Mouse (Mus musculus) embryonic fibroblast, embryonic 13.5 days (primary cell): ENCODE data around the gene C1qtnf9. TPM values are rescaled to one million over a fixed set of nuclear protein-coding genes. Genes with fewer than 3 reads are reported as not detected.

ENCODE experiments used
- H3K27ac ChIP-seq: 2 replicates; pipeline ENCODE4 v1.5.1; 2012; ENCODE audit warnings: low read length, control low read depth, inconsistent platforms; ENCODE audit not compliant: insufficient read depth
- H3K4me1 ChIP-seq: 2 replicates; pipeline ENCODE4 v1.6.1; 2011; ENCODE audit warnings: low read length; ENCODE audit not compliant: control insufficient read depth, insufficient read depth
- H3K4me3 ChIP-seq: 2 replicates; pipeline ENCODE4 v1.5.1; 2011; ENCODE audit warnings: mild to moderate bottlenecking, control low read depth, low read length; ENCODE audit not compliant: insufficient read depth
- CTCF ChIP-seq: IDR thresholded peaks from 2 replicates; pipeline ENCODE4 v1.5.1; 2011; ENCODE audit warnings: mild to moderate bottlenecking, control low read depth, low read length, moderate library complexity, borderline replicate concordance; ENCODE audit not compliant: insufficient read depth
- POLR2A ChIP-seq: IDR thresholded peaks from 2 replicates; pipeline ENCODE4 v1.6.1; 2011; ENCODE audit warnings: low read depth, mild to moderate bottlenecking, control low read depth, low read length, moderate library complexity
- polyA plus RNA-seq: library from polyadenylated mRNA; stranded (reverse); fragments of >200 nt; gene quantifications from 2 replicates; pipeline ENCODE4 v1.2.4, GENCODE M21; 2011; ENCODE audit warnings: low read depth; ENCODE audit not compliant: missing spikeins, insufficient read length

Gene C1qtnf9
- polyA plus RNA-seq, 1 experiment: not detected

DNA sequence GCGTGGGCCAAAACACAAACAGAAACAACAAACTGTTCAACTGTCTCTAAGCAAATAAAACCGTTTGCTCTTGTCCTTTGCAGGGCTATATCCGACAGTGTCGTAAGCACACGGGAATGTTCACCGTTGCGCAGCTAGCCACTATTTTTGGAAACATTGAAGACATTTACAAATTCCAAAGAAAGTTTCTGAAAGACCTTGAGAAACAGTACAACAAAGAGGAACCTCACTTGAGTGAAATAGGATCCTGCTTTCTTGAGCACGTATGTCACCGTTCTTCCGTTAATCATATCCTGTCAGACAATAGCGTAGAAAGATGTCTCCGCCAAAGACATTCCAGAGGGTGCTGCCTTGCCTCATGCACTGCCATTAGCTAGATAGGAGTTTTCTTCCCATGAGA is 18.1 kb upstream of the C1qtnf9 start:
- TF ChIP-seq POLR2A (no peak), CTCF (no peak)
- H3K4me3 ChIP-seq: no peak overlapping the region
- no peaks in the 10 kb centered on the region for H3K4me1 ChIP-seq
- H3K27ac ChIP-seq: no peak overlapping the region

GRCm38 (mm10) chr14:60751581-60751980 is 16.4 kb upstream of the C1qtnf9 start:
- Histone ChIP-seq H3K27ac (no peak overlapping the region), H3K4me1 (no peaks in the 10 kb centered on the region), H3K4me3 (no peak overlapping the region)
- TF ChIP-seq POLR2A: no peak
- no peak for TF ChIP-seq CTCF

DNA sequence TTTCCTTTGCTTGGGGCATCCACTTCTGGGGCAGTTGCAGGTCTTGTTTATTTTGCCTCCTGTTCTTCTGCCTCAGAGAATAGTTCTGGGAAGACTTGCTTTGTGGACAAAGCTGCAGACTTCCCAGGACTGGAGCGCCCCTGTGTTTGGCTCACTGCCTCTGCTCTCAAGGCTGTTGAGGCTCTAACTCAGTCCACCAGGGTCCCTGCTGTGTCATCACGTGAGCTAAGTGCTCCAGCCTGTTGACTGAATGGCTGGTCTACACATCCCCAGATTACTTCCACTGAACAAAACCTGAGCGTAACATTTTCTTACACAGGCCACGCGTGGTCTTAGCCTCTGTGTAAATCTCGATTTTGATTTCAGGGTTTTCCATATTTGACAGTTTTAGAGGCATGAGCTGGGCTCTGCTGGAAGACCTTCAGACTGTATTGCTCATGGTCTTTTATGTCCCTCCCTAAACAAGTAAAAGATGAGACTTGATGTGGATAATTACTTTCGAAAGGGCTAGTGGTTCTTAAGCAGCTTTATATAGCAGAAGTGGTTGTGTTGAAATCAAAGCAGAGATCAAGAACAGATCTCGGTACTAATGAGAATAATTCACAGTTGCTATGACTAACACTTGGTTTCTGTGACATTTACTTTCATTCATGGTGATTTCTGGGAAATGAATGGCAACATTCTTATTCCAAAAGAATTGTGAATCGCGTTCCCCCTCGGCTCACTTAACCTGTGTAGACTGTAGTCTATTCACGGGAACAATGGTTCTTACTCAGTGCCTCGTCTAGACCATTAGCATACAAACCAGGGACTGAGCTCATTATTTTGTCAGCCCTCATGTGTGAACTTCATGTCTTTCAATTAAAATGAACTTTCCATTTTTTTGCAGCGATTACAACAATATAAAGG is 14.8 kb upstream of the C1qtnf9 start:
- no peak overlapping the region for H3K4me3 ChIP-seq
- H3K4me1 ChIP-seq: no peaks in the 10 kb centered on the region
- H3K27ac ChIP-seq: no peak overlapping the region
- TF ChIP-seq CTCF: no peak
- no peak for TF ChIP-seq POLR2A

GRCm38 (mm10) chr14:60753801-60754126 is 14.2 kb upstream of the C1qtnf9 start:
- no peak overlapping the region for H3K4me3 ChIP-seq
- TF ChIP-seq CTCF: no peak
- no peak for TF ChIP-seq POLR2A
- H3K27ac ChIP-seq: no peak overlapping the region
- no peaks in the 10 kb centered on the region for H3K4me1 ChIP-seq

DNA sequence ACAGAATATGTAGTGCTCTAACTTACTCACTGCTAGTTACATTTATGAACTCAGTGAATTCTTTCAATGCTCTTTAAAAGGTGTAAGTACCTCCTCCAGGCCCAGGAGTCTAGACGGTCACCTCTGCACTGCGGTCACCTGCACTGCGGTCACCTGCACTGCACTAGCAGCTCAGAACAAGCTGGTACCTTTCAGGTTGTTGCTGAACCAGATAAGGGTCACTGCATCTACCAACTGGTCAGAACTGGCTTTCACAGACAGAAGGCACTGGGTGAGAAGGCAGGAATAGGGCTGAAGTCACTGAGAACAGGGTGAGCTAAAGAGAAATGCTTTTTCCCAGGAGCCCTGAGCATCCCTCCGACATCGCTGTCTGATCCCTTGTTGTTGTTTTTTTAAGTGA is 13.3 kb upstream of the C1qtnf9 start:
- no peak overlapping the region for H3K27ac ChIP-seq
- no peak overlapping the region for H3K4me3 ChIP-seq
- no peaks in the 10 kb centered on the region for H3K4me1 ChIP-seq
- TF ChIP-seq POLR2A (no peak), CTCF (no peak)

GRCm38 (mm10) chr14:60756271-60756670 is 11.7 kb upstream of the C1qtnf9 start:
- TF ChIP-seq POLR2A: no peak
- no peak for TF ChIP-seq CTCF
- Histone ChIP-seq H3K4me1 (no peaks in the 10 kb centered on the region), H3K27ac (no peak overlapping the region), H3K4me3 (no peak overlapping the region)

- Histone ChIP-seq H3K4me3 (no peak overlapping the region), H3K4me1 (no peaks in the 10 kb centered on the region), H3K27ac (no peak overlapping the region)
- no peak for TF ChIP-seq POLR2A
- no peak for TF ChIP-seq CTCF
Observed at GRCm38 (mm10) chr14:60757265-60757664, 10.7 kb upstream of the C1qtnf9 start.

DNA sequence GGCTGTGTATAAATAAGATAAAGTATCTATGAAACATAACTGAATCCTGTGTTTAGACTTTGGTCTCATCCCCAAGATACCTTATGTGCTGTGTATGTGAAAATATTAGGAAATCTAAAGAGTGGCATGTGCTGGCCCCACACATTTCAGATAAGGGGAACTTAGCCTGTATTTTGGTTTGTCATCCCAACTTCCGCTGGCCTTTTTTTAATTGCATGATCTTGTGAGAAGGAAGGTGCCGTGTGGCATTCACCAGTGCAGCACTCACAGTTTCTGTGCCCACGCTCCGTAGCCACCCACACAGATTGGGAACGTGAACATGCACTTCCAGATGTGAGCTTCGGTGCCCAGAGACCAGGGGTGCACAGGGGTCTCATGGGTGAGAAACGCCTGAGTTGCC is 10.2 kb upstream of the C1qtnf9 start:
- H3K4me1 ChIP-seq: no peaks in the 10 kb centered on the region
- TF ChIP-seq POLR2A (no peak), CTCF (no peak)
- no peak overlapping the region for H3K4me3 ChIP-seq
- H3K27ac ChIP-seq: no peak overlapping the region

- Histone ChIP-seq H3K4me1 (no peaks in the 10 kb centered on the region), H3K4me3 (no peak overlapping the region), H3K27ac (no peak overlapping the region)
- TF ChIP-seq POLR2A (no peak), CTCF (no peak)
Observed at GRCm38 (mm10) chr14:60759097-60759496, 8.8 kb upstream of the C1qtnf9 start.

DNA sequence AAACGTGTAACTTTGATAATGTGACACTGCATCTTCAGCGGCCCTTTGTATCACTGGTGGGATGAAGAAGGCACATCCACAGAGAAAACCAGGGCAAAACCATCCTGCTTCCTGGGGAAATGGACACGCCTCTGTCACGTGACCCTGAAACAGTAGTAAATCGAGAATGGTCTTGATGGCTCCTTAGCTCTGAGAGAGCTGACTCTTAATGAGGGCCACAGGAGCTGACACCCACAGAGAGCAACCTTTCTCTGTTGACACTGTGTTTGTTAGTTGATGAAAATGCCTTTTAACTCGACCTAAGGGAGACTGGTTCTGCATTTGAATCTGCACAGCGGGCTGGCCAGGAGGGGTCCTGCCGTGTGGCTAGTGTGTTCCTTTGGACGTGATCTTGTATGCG is 6.1 kb upstream of the C1qtnf9 start:
- Histone ChIP-seq H3K27ac (no peak overlapping the region), H3K4me3 (no peak overlapping the region), H3K4me1 (no peaks in the 10 kb centered on the region)
- TF ChIP-seq POLR2A: no peak
- TF ChIP-seq CTCF: no peak
